Mouse (Mus musculus) stomach, postnatal 0 days (tissue): ENCODE measurements around the gene Tango6. TPM values are rescaled to one million over a fixed set of nuclear protein-coding genes. Genes with fewer than 3 reads are reported as not detected.

ENCODE experiments used
- ATAC-seq: fragments of 200-750 bp; cut with Nextera tagmentation; 2 replicates; pipeline ENCODE4 v1.8.0; 2017; ENCODE audit not compliant: low FRiP score, low TSS enrichment
- DNase-seq: peaks from one replicate; pipeline ENCODE4 v3.0.0-alpha.2; 2016; ENCODE audit warnings: low spot score
- H3K27ac ChIP-seq: fragments of 300-500 bp; sonication (generic); replicated peaks from 2 replicates; pipeline ENCODE4 v1.5.1; 2014; ENCODE audit warnings: mild to moderate bottlenecking, control low read depth
- H3K27me3 ChIP-seq: fragments of 300-500 bp; sonication (generic); 2 replicates; pipeline ENCODE4 v1.6.1; 2014; ENCODE audit warnings: low read length; ENCODE audit not compliant: control insufficient read depth, insufficient read depth
- H3K36me3 ChIP-seq: fragments of 300-500 bp; sonication (generic); 2 replicates; pipeline ENCODE4 v1.6.1; 2014; ENCODE audit warnings: low read length, mixed read lengths; ENCODE audit not compliant: control insufficient read depth, insufficient read depth
- H3K4me1 ChIP-seq: fragments of 300-500 bp; sonication (generic); replicated peaks from 2 replicates; pipeline ENCODE4 v1.6.1; 2014; ENCODE audit warnings: antibody characterized with exemption; ENCODE audit not compliant: control insufficient read depth, insufficient read depth
- H3K4me2 ChIP-seq: fragments of 300-500 bp; sonication (generic); replicated peaks from 2 replicates; pipeline ENCODE4 v1.6.1; 2014; ENCODE audit warnings: low read depth, mild to moderate bottlenecking, control low read depth, moderate library complexity
- H3K4me3 ChIP-seq: fragments of 300-500 bp; sonication (generic); 2 replicates; pipeline ENCODE4 v1.5.1; 2014; ENCODE audit warnings: low read depth, low read length, control low read depth
- H3K9ac ChIP-seq: fragments of 300-500 bp; sonication (generic); 2 replicates; pipeline ENCODE4 v1.6.1; 2014; ENCODE audit warnings: mild to moderate bottlenecking, low read length, control low read depth, mixed read lengths
- H3K9me3 ChIP-seq: fragments of 300-500 bp; sonication (generic); 2 replicates; pipeline ENCODE4 v1.6.1; 2016; ENCODE audit warnings: low read length; ENCODE audit not compliant: control insufficient read depth
- CTCF ChIP-seq: IDR thresholded peaks from 2 replicates; pipeline ENCODE4 v1.5.1; 2016; ENCODE audit warnings: antibody characterized with exemption, low read depth, mild to moderate bottlenecking, moderate library complexity
- EP300 ChIP-seq: optimal IDR thresholded peaks from 2 replicates; pipeline ENCODE3; 2016; ENCODE audit warnings: antibody characterized with exemption
- WGBS: fragments of 180-500 bp; shearing (Covaris S2); extraction: QIAGEN DNeasy Blood & Tissue Kit; methylation state at CpG from one replicate; pipeline ENCODE4 v1.1.7; 2014; 5-methylcytosine and 5-hydroxymethylcytosine counted together
- polyA plus RNA-seq: library from polyadenylated mRNA; unstranded; fragments of >200 nt; fragmentation: Nextera tagmentation; extraction: Ambion mirVana; gene quantifications from 2 replicates; pipeline ENCODE4 v1.2.1, GENCODE M21; 2015

Tango6 gene
- polyA plus RNA-seq, 1 experiment from 2014 or later = 3.0 TPM

DNA sequence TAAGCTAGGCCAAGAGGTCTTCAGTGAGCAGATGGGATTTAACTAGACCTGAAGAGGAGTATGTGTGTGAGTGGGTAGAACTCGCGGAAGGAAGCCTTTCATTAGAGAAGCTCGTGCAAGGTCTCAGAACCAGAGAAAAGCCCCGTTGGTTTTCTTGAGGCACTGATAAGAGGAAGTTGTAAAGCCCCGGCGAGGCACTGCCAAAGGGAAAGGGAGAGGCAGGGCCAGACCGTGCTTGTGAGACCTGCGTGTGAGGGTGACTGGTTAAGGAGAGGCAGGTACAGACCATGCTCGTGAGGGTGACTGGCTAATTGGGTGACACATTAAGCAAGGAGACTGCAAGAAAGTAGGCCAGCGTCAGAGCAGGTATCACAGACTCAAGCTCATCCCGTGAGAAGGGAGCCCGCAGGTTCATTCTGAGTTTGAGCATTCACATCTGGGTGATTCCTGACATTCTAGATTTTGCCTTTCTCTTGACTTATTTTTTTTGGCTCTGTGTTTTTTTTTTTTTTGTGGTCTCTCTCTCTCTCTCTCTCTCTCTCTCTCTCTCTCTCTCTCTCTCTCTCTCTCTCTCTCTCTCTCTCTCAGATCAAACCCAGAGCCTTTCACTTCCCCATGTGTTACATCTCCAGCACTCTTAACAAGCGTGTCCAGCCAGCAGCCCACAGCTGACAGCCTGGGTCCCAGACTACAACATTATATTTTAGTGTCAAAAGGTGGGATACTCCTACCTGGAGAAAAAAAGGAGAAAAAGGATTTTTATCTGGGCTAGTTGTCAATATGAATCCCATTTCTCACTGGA is 54.2 kb downstream of the Tango6 start:
- H3K27ac ChIP-seq = no peak overlapping the region
- TF ChIP-seq CTCF (no peak), EP300 (no peak)
- H3K27me3 ChIP-seq = no peaks in the 10 kb centered on the region
- no peak for DNase-seq
- peaks cover 8% of the 10 kb centered on the region for H3K36me3 ChIP-seq
- H3K9me3 ChIP-seq = no peaks in the 10 kb centered on the region
- no peak overlapping the region for H3K9ac ChIP-seq
- no peak overlapping the region for H3K4me2 ChIP-seq
- no peaks in the 10 kb centered on the region for H3K4me1 ChIP-seq
- no peak for ATAC-seq
- WGBS = 49% methylated on average over 13 of the region's 13 CpGs
- no peak overlapping the region for H3K4me3 ChIP-seq

DNA sequence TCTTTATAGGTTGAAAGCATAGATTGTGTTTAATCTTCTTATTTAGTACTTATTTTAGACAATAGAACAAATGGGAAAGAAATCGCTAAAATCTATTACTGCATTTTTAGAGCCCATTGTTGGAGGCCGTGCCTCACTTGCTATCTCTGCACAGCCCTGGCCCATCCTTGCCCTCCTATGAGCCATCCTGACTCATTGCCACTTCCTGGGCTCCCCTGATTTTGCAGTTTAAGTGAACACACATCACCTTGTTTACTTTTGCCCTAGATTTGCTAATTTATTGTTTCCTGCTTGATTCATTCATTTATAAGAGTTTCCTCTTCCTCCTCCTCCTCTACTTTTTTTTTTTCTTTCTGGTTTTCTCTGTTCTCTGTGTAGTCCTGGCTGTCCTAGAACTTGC is 55.0 kb downstream of the Tango6 start:
- H3K4me2 ChIP-seq = no peak overlapping the region
- H3K27ac ChIP-seq = no peak overlapping the region
- no peaks in the 10 kb centered on the region for H3K27me3 ChIP-seq
- ATAC-seq (no peak), DNase-seq (no peak)
- no peak overlapping the region for H3K9ac ChIP-seq
- H3K9me3 ChIP-seq = no peaks in the 10 kb centered on the region
- no peak for TF ChIP-seq CTCF
- WGBS = 69% methylated on average over 2 of the region's 2 CpGs
- H3K4me1 ChIP-seq = no peaks in the 10 kb centered on the region
- peaks cover 13% of the 10 kb centered on the region for H3K36me3 ChIP-seq
- H3K4me3 ChIP-seq = no peak overlapping the region

DNA sequence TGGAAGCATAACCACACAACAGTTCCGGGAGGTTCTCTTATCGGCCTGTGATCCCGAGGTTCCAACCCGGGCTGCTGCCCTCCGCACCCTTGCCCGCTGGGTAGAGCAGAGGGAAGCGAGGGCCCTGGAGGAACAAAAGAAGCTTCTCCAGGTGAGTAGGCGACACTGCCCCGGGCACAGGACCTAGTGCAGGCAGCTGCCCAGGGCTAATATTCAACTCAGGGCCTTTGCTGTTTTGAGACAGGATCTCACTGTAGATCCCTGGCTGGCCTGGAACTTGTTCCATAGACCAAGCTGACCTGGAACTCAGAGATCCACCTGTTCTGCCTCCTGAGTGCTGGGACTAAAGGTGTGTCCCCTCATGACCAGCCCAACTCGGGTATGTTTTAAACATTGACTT is 59.5 kb downstream of the Tango6 start:
- Histone ChIP-seq H3K9ac (no peak overlapping the region), H3K4me1 (no peaks in the 10 kb centered on the region), H3K9me3 (no peaks in the 10 kb centered on the region), H3K4me2 (no peak overlapping the region), H3K27me3 (no peaks in the 10 kb centered on the region), H3K27ac (no peak overlapping the region), H3K4me3 (no peak overlapping the region), H3K36me3 (peaks cover 9% of the 10 kb centered on the region)
- DNase-seq = no peak
- 90% methylated on average over 10 of the region's 10 CpGs for WGBS
- ATAC-seq = no peak
- TF ChIP-seq EP300 = no peak
- TF ChIP-seq CTCF = no peak

DNA sequence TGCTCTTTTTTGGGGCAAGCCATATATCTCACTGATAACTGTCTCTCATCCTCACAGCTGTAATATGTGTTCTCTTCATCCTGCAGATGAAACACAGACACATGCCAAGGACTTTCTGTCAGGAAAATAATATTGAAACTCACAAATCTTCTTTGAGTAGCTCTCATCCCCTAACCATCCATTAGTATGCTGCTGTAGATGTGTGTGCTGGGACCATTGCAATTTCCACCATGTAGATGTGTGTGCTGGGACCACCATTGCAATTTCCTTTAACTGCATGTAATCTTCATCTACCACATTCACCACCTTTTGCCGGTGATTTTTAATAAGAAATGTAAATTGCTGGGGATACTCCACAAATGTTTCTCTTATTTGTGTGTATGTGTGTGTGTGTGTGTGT is 60.5 kb downstream of the Tango6 start:
- Histone ChIP-seq H3K4me1 (no peaks in the 10 kb centered on the region), H3K4me2 (no peak overlapping the region), H3K9me3 (no peaks in the 10 kb centered on the region), H3K27me3 (no peaks in the 10 kb centered on the region), H3K9ac (no peak overlapping the region), H3K36me3 (peaks cover 9% of the 10 kb centered on the region), H3K4me3 (no peak overlapping the region), H3K27ac (no peak overlapping the region)
- DNase-seq (no peak), ATAC-seq (no peak)
- TF ChIP-seq CTCF = no peak
- TF ChIP-seq EP300 = no peak
- WGBS = 91% methylated on average over 1 of the region's 1 CpGs

DNA sequence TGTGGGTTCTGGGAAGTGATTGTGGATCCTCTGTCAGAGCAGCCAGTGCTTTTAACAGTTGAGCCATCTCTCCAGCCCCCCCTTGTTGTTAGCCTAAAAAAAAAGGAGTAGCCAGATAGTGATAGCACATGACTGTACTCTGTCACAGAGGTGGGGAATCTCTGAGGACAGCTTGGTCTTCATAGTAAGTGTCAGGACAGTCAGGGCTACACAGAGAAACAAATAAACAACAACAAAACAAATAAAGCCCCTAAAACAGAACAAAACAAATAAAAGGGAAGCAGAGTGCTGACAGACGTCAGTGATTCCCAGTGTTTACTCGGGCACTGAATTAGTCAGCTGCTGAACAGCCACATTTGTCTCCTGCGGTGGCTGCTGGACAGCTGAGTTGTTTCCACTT is 70.6 kb downstream of the Tango6 start:
- no peaks in the 10 kb centered on the region for H3K9me3 ChIP-seq
- no peak overlapping the region for H3K9ac ChIP-seq
- H3K4me2 ChIP-seq = no peak overlapping the region
- no peaks in the 10 kb centered on the region for H3K36me3 ChIP-seq
- ATAC-seq (no peak), DNase-seq (no peak)
- H3K27ac ChIP-seq = no peak overlapping the region
- no peaks in the 10 kb centered on the region for H3K27me3 ChIP-seq
- WGBS = 29% methylated on average over 3 of the region's 3 CpGs
- no peak overlapping the region for H3K4me3 ChIP-seq
- no peak for TF ChIP-seq EP300
- no peak for TF ChIP-seq CTCF
- H3K4me1 ChIP-seq = no peaks in the 10 kb centered on the region

DNA sequence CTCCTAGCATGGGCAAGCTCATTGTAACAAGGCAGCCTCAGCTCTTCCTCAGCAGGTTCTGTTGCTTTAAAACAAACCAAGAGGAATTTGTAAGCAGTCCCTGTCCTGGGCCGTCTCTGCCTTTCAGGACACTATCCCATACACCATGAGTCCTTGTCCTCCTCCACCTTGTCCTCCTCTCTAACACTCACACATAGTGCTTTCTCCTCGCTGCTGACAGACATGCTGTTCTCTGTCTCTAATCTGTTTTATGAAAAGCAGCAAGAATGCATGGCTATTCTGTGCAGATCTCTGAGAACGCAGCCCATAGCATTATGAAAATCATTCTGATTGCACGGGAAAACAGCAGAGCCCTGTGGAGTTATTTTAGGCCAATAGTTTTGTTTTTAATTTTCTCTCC is 78.4 kb downstream of the Tango6 start:
- WGBS = 30% methylated on average over 4 of the region's 4 CpGs

More for the DNA sequence above, 78.4 kb downstream of the Tango6 start:
- Histone ChIP-seq H3K9me3 (no peaks in the 10 kb centered on the region), H3K4me2 (no peak overlapping the region), H3K27ac (peak overlapping the region; percentile 58), H3K4me1 (no peaks in the 10 kb centered on the region), H3K27me3 (no peaks in the 10 kb centered on the region), H3K9ac (no peak overlapping the region), H3K4me3 (no peak overlapping the region), H3K36me3 (no peaks in the 10 kb centered on the region)
- ATAC-seq = no peak
- TF ChIP-seq CTCF (no peak), EP300 (no peak)
- DNase-seq = no peak
